Mouse (Mus musculus): ENCODE results near the gene Lmx1a.

Lmx1a gene

GRCm38 (mm10) chr1:167781787-167782484, 92.9 kb downstream of the Lmx1a start:
- peak in 1 of 2 experiments; percentile 4 for DNase-seq (ENCODE audit: low spot score in 2 of 2)

DNA sequence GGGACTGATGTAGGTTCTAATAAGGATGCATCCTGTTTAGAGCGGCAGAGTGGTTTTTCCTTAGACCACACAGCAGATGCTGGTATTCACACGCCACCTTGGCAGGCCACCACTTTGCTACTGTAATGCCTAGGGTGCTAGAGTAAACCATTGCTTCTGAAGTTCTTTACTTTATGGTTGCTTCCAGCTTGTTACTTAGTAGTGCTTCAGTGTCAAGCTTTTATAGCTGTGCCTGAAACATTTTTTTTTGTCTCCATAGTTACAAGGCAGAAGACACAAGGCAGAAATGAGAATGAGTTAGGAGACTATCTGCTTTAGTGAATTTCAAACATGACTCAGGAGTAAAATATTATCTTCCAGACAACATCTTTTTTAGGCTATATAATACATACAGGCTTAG, 95.0 kb downstream of the Lmx1a start:
- no peak for DNase-seq (ENCODE audit: low spot score in 2 of 2)

DNA sequence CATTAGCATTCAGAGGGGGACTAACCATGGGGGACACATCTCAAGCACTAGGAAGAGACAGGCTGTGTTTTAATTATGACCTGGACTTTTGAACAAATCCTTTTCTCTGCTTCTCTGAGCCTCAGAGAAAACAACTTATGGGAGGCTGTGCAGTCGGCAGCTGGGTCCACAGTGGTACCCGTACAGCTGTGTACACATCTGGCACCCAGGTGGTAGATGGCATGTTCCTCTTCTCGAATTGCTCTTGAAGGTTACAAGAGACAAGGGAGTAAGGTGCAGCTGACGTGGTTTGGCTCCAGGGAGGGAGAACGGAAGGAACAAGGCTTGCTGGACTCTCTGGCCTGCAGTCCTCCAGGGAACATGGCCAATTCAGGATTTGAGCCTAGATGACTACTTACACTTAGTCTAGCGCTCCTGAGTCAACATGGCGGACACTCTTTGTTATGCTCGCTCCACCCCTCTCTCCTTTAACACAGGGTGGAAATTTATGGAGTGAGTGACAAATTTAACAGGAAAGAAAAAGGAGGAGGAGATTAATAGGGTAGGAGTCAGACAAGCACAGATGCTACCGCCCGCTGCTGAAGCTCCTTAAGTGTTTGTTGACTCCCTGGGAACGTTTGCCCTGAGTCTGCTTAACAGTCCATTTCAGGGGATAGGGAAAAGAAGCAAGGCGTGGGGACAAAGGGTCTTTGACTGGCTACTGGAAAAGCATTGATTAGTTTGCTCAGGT, 99.8 kb downstream of the Lmx1a start:
- DNase-seq (ENCODE audit: low spot score in 2 of 2), result no peak

DNA sequence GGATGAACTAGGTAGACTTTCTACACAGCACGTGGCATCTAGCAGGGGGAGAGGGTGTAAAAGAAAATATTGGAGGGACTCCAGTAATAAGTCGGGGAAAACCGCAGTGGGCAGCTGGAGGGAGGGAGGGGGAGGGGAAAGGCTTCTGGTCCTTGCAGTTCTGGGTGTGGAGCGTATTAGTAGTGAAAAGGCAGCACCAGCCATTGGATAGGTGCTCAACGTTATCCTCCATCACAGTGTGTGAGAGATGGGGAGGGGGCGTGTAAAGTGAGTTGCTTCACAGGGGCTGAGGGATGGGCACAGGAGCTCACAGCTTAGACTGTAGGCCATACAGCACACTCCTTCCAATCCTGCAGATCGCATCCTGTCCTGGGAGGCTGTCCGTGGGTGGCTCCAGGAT, 100.4 kb downstream of the Lmx1a start:
- no peak for DNase-seq (ENCODE audit: low spot score in 2 of 2)

GRCm38 (mm10) chr1:167790688-167791087, 101.7 kb downstream of the Lmx1a start:
- no peak for DNase-seq (ENCODE audit: low spot score in 2 of 2)

- no peak for DNase-seq (ENCODE audit: low spot score in 2 of 2)
These were observed 102.2 kb downstream of the Lmx1a start for GRCm38 (mm10) chr1:167791221-167791620.

DNA sequence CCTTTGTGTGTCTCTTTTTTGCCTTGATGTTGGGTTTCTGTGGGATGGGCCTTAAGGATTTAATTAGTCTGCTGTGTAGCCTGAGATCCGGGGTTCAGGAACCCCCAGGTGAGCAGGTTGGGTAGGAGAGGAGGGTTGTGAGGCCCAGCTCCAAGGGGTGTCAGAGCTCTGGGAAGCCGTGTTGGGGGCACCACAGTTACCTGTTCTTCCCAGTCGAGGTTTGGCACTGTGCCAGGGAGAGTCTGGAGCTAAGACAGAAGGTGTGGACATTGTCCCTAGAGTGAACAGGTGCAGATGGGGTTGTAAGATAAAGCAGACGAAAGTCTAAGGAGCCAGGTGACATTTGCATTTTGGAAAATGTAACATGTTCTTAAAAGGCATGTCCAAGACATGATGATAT, 112.9 kb downstream of the Lmx1a start:
- DNase-seq (ENCODE audit: low spot score in 2 of 2), result no peak

GRCm38 (mm10) chr1:167802510-167803271, 113.7 kb downstream of the Lmx1a start:
- no peak for DNase-seq (ENCODE audit: low spot score in 2 of 2)

DNA sequence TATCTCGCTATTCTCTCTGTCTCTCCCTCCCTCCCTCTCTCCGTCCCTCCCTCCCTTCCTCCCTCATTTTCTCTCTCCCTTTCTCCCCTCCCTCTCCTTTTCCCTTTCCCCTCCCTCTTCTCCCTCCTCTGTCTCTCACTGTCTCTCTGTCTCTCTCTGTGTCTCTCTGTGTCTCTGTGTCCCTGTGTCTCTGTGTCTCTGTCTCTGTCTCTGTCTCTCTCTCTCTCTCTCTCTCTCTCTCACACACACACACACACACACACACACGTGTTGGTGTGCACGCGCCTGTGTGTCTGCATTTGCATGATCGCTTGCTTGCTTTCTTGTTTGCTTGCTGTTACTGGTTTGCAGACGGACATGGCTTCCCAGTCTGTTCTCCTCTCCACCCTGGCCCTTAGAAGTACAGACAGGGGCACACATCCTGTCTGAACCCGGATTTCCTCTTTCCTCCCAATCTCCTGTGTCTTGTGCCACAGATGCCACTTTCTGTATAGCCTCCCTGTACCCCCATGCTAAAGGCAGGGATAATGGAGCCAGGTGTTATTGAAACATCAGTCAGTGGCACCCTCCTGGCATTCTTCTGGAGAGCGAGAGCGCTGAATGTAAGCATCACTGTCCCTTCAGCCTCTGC, 114.4 kb downstream of the Lmx1a start:
- no peak for DNase-seq (ENCODE audit: low spot score in 2 of 2)

GRCm38 (mm10) chr1:167804836-167805235, 115.8 kb downstream of the Lmx1a start:
- no peak for DNase-seq (ENCODE audit: low spot score in 2 of 2)

- DNase-seq (ENCODE audit: low spot score in 2 of 2), result no peak
These were observed 122.1 kb downstream of the Lmx1a start for GRCm38 (mm10) chr1:167811141-167811540.

DNA sequence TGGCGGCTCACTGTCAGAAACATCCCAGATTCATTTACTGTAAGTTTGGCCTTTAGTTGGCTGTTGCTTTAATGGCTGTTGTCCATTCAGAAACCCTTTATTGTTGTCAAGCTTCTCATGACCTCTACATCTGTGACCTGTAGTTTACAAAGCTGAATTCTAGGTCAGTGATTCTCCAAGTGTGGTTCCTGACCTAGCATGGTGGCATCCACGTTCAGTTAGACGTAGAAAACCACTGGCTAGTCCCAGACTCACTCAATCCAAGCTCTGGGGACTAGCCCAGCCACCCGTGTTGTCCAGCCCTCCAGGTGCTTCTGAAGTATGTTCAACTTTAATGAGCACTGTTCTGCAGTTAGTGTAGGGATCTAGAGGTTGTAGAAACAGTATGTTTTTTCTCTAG, 126.1 kb downstream of the Lmx1a start:
- DNase-seq (ENCODE audit: low spot score in 2 of 2), result no peak

- DNase-seq (ENCODE audit: low spot score in 2 of 2), result no peak
These were observed 128.0 kb downstream of the Lmx1a start for GRCm38 (mm10) chr1:167817028-167817427.

- no peak for DNase-seq (ENCODE audit: low spot score in 2 of 2)
These were observed 128.6 kb downstream of the Lmx1a start for GRCm38 (mm10) chr1:167817616-167818015.

DNA sequence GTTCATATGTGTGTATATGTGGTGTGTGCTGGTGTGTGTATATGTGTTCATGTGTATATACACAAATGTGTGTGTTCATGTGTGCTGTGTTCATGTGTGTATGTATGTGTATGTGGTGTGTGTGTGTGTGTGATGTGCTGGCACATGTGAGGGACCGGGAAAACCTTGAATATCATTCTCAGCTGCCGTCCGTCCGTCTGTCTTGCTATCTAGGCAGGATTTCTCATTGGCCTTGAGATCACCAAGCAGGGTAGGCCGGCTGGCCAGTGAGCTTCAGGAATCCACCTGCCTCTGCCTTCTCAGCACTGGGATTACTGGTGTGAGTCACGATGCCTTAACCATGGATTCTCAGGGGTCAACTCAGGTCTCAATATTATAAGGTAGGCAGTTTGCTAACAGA, 131.0 kb downstream of the Lmx1a start:
- DNase-seq (ENCODE audit: low spot score in 2 of 2), result no peak

DNA sequence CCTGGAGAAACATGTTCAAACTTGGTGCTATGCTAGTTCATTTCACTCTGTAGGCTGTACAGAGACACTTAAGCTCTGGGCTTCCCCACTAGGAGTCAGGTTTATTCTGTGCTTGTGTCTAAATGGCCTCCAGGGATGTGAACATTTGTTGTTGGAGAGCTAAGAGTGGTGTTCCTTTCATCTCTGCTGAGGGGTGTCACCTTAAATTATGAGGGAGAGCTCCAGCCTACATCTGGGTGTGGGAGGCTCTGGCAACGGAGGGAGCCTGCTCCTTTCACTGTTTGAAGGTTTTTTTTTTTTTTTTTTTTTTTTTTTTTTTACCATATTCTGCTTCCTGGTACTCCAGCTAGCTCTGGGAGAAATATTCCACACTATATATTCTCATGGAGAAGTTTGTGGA, 132.1 kb downstream of the Lmx1a start:
- DNase-seq (ENCODE audit: low spot score in 2 of 2), result no peak

- no peak for DNase-seq (ENCODE audit: low spot score in 2 of 2)
These were observed 141.3 kb downstream of the Lmx1a start for GRCm38 (mm10) chr1:167830291-167830690.

GRCm38 (mm10) chr1:167831601-167832000, 142.6 kb downstream of the Lmx1a start:
- DNase-seq (ENCODE audit: low spot score in 2 of 2), result no peak

DNA sequence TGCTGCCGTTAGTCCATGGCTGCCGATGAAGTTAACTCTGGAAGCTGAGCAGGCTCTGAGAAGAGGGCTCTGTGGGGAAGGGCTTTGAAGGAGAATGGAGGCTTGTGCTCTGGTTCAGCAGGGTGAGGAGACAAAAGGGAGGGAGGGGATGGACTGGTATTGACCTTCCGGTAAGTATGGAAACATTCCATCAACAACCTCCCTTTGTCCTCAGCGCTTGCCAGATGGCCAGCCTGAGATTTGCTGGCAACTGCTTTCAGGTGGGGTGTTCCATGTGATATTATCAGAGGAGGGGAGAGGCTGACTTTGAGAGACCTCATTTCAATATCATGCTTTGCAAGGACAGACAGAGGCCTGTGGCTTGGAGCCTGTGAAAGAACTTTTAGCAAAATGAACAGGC, 165.8 kb downstream of the Lmx1a start:
- no peak for DNase-seq (ENCODE audit: low spot score in 2 of 2)

DNA sequence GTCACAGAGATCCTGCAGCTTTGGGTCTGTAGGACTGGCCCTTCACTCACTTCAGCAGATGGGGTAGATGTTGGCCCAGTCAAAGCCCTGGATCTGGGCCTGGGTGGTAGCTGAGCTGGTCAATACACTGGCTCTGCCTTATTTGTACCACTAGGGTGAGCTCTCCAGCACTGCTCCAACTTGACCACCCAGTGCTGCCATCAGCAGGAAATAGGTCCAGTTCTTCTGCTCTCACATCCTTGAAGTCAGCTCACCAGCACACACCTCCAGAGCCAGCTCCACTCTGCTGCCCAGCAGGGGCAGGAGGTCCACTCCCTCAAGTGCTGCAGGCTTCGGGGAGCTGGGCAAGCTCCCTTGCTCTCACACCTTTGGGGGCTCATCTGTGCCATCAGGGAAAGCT, 183.0 kb downstream of the Lmx1a start:
- DNase-seq (ENCODE audit: low spot score in 2 of 2), result no peak

DNA sequence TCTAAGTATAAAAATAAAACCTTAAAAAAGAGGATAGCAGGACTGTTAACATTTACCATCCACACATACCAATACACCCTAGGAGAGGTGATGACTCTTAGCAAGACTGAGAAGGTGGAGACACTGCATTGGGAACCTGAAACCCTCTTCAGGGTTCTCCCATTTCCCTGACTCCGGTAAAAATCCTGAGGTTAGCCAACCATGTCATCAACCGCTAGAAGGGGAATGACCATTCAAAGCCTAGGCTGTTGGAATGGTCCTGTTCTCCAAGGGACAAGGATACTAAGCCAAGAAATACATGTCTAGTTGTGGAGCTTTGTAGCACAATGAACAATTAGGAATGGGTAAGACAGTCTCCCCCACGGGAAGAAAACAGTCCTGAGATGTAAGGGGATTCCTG, 185.1 kb downstream of the Lmx1a start:
- no peak for DNase-seq (ENCODE audit: low spot score in 2 of 2)

DNA sequence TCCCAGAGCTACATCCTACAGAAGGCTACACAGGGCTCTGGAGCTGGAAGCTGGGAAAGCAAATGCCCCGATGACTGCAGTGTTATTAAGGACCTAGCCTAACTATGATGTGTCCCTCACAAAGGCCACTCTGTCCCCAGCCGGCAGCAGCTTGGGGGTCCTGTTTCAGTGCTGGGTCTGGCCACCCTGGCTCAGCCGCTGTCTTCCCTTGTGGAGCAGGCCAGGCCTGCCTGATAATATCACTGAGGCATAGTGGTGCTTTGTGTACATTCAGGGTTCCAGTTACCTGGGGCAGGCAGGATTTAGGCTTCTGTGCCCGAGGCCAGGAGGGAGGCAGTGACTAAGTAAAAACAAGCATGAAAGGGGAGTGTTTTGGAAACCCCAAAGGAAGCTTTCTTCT, 188.9 kb downstream of the Lmx1a start:
- DNase-seq (ENCODE audit: low spot score in 2 of 2), result no peak

Measured in natural killer cell, adult 2 months (primary cell).